Mouse (Mus musculus): ENCODE results near the gene Rnf11. TPM values are rescaled to one million over a fixed set of nuclear protein-coding genes. Genes with fewer than 3 reads are reported as not detected.

Gene Rnf11
- total and polyA plus RNA-seq, 3 experiments, result 8.6 to 8.7 TPM; not detected in 1

DNA sequence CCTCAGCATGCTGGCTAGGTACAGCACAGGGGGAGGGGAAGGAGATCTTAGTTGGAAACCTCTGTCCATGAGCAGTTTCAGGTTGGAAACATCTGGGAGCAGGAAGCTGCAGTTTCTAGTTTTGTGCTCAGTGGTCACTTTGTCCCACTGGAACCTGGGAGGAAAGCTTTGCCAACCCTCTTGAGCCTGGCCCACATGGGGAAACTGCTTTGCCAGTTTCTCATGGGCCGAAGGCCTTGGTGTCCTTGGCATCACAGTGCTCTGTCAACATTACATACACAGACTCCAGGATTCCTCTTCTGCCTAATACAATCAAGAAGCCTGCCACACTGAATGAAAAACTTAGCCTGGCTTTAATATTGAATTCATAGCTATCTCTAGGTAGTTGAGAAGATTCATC lies 1.8 kb downstream of the Rnf11 start:
- TF ChIP-seq TBP (IDR thresholded peaks at IDR 0.05; ENCODE audit: low read depth, low read length) (no peak), EP300 (IDR thresholded peaks at IDR 0.05; ENCODE audit: low read depth in 1 of 2, low read length in 2 of 2) (no peak), ETS1 (IDR thresholded peaks at IDR 0.05; ENCODE audit: low read depth, low read length) (no peak), MYC (IDR thresholded peaks at IDR 0.05; ENCODE audit: low read depth, low read length) (no peak), MAX (IDR thresholded peaks at IDR 0.05; ENCODE audit: low read length) (no peak), ELF1 (IDR thresholded peaks at IDR 0.05; ENCODE audit: low read depth, low read length) (no peak), GATA1 (IDR thresholded peaks at IDR 0.05; ENCODE audit: low read depth, low read length) (no peak), CHD1 (IDR thresholded peaks at IDR 0.05; ENCODE audit: low read depth, low read length) (no peak), E2F4 (IDR thresholded peaks at IDR 0.05; ENCODE audit: borderline replicate concordance, low read depth, low read length) (no peak), NRF1 (IDR thresholded peaks at IDR 0.05; ENCODE audit: insufficient read depth, low read depth, low read length, poor library complexity, severe bottlenecking) (no peak), ZNF384 (IDR thresholded peaks at IDR 0.05; ENCODE audit: low read depth, low read length) (no peak), CHD2 (IDR thresholded peaks at IDR 0.05; ENCODE audit: low read length) (no peak), POLR2AphosphoS2 (IDR thresholded peaks at IDR 0.05; ENCODE audit: low read length) (no peak), MXI1 (IDR thresholded peaks at IDR 0.05; ENCODE audit: low read depth, low read length) (no peak), POLR2AphosphoS5 (IDR thresholded peaks at IDR 0.05; ENCODE audit: borderline replicate concordance, low read depth, low read length) (no peak), HCFC1 (IDR thresholded peaks at IDR 0.05; ENCODE audit: low read depth, low read length) (no peak), ZMIZ1 (IDR thresholded peaks at IDR 0.05; ENCODE audit: low read depth, low read length) (no peak), JUND (IDR thresholded peaks at IDR 0.05; ENCODE audit: low read depth, low read length) (no peak), CTCF (IDR thresholded peaks at IDR 0.05 in 2 of 3, conservative IDR thresholded peaks at IDR 0.05 in 1 of 3; ENCODE audit: control insufficient read depth in 1 of 3, insufficient read depth in 1 of 3, low read depth in 2 of 3, low read length in 3 of 3, poor library complexity in 1 of 3, severe bottlenecking in 1 of 3) (no peak)
- Histone ChIP-seq H3K9me3 (replicated peaks; ENCODE audit: insufficient read depth, low read length) (no peaks in the 10 kb centered on the region), H3K79me2 (ENCODE audit: control insufficient read depth, insufficient read depth, low read length, poor library complexity) (no peaks in the 10 kb centered on the region), H3K27me3 (ENCODE audit: control insufficient read depth in 1 of 2, insufficient read depth in 2 of 2, low read length in 2 of 2) (peaks cover 0 to 3% of the 10 kb centered on the region in 2 experiments; a peak in 3 of 4 replicates), H3K9ac (ENCODE audit: control insufficient read depth, low read depth, low read length, poor library complexity, severe bottlenecking) (no peak overlapping the region), H3K4me1 (ENCODE audit: control insufficient read depth in 1 of 2, insufficient read depth in 2 of 2, low read length in 2 of 2) (no peaks in the 10 kb centered on the region; a peak in 2 of 4 replicates), H3K36me3 (ENCODE audit: control insufficient read depth in 1 of 2, insufficient read depth in 2 of 2, low read length in 2 of 2) (no peaks in the 10 kb centered on the region; a peak in 2 of 4 replicates), H3K27ac (ENCODE audit: control insufficient read depth, low read depth, low read length) (no peak overlapping the region), H3K4me3 (ENCODE audit: control insufficient read depth in 1 of 2, insufficient read depth in 1 of 2, low read depth in 2 of 2, low read length in 2 of 2) (no peak overlapping the region)
- no peak for DNase-seq (ENCODE audit: low read depth, low spot score)

DNA sequence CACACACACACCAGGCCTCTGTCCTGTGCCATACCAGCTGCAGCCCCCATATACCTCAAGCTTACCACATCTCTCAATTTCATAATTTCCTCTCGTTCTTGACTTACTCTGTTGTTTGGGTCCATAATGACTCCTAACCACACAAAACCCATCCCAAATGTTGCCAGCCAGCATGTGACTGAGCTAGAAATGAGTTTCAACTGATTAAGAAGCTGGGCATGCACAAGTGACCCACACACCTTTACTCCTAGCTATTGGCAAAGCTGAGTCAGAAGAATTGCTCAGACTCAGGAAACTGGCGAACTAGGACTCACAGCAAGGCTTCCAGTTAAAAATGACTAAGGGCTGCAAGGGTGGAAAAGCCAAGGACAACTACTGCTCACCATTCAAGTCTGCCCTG lies 3.1 kb downstream of the Rnf11 start:
- peaks cover 0 to 3% of the 10 kb centered on the region in 2 experiments; a peak in 1 of 4 replicates for H3K4me1 ChIP-seq (ENCODE audit: control insufficient read depth in 1 of 2, insufficient read depth in 2 of 2, low read length in 2 of 2)
- H3K79me2 ChIP-seq (ENCODE audit: control insufficient read depth, insufficient read depth, low read length, poor library complexity), result no peaks in the 10 kb centered on the region; the same call in 1 of the 2 replicates
- H3K9me3 ChIP-seq (replicated peaks; ENCODE audit: insufficient read depth, low read length), result no peaks in the 10 kb centered on the region
- no peak overlapping the region for H3K27ac ChIP-seq (ENCODE audit: control insufficient read depth, low read depth, low read length)
- peaks cover 0 to 3% of the 10 kb centered on the region in 2 experiments; a peak in 3 of 4 replicates for H3K27me3 ChIP-seq (ENCODE audit: control insufficient read depth in 1 of 2, insufficient read depth in 2 of 2, low read length in 2 of 2)
- no peak overlapping the region for H3K9ac ChIP-seq (ENCODE audit: control insufficient read depth, low read depth, low read length, poor library complexity, severe bottlenecking)
- TF ChIP-seq KAT2A (conservative IDR thresholded peaks at IDR 0.05; ENCODE audit: low read depth, low read length) (no peak), NELFE (IDR thresholded peaks at IDR 0.05; ENCODE audit: low read depth, low read length) (no peak), MEF2A (IDR thresholded peaks at IDR 0.05; ENCODE audit: extremely low read depth, insufficient replicate concordance, low read depth, low read length, poor library complexity, severe bottlenecking) (no peak), CTCF (IDR thresholded peaks at IDR 0.05 in 2 of 3, conservative IDR thresholded peaks at IDR 0.05 in 1 of 3; ENCODE audit: control insufficient read depth in 1 of 3, insufficient read depth in 1 of 3, low read depth in 2 of 3, low read length in 3 of 3, poor library complexity in 1 of 3, severe bottlenecking in 1 of 3) (no peak), CHD2 (IDR thresholded peaks at IDR 0.05; ENCODE audit: low read length) (no peak), MAFK (IDR thresholded peaks at IDR 0.05; ENCODE audit: borderline replicate concordance, low read depth, low read length) (no peak), MAX (IDR thresholded peaks at IDR 0.05; ENCODE audit: low read length) (no peak), SIN3A (IDR thresholded peaks at IDR 0.05; ENCODE audit: low read length) (no peak), RAD21 (IDR thresholded peaks at IDR 0.05; ENCODE audit: low read depth, low read length) (no peak), HCFC1 (IDR thresholded peaks at IDR 0.05; ENCODE audit: low read depth, low read length) (no peak), ETS1 (IDR thresholded peaks at IDR 0.05; ENCODE audit: low read depth, low read length) (no peak), MAZ (IDR thresholded peaks at IDR 0.05; ENCODE audit: low read depth, low read length) (no peak), GABPA (IDR thresholded peaks at IDR 0.05; ENCODE audit: low read depth, low read length) (no peak), TCF12 (IDR thresholded peaks at IDR 0.05; ENCODE audit: low read depth, low read length) (no peak)
- DNase-seq (ENCODE audit: low read depth, low spot score), result no peak
- no peak overlapping the region for H3K4me3 ChIP-seq (ENCODE audit: control insufficient read depth in 1 of 2, insufficient read depth in 1 of 2, low read depth in 2 of 2, low read length in 2 of 2)
- no peaks in the 10 kb centered on the region; a peak in 1 of 4 replicates for H3K36me3 ChIP-seq (ENCODE audit: control insufficient read depth in 1 of 2, insufficient read depth in 2 of 2, low read length in 2 of 2)
